Mouse (Mus musculus) gastrocnemius, postnatal 25 days (tissue): ENCODE data around the gene Casp9. TPM values are rescaled to one million over a fixed set of nuclear protein-coding genes. Genes with fewer than 3 reads are reported as not detected.
"Not testable (repeated sequence)": the region's sequence is repeated elsewhere in the genome, so short reads cannot be mapped to it uniquely, and the experiment has no call there.

ENCODE experiments used
- DNase-seq: peaks from one replicate; pipeline ENCODE4 v3.0.0; 2022
- long read RNA-seq, 2 experiments: library from polyadenylated mRNA; stranded (forward); transcript quantifications; one replicate each; pipeline ENCODE4 v2.0.0; 2021
- total RNA-seq, 2 experiments: library from RNA; stranded (reverse); gene quantifications; 1 replicate in 1 of 2; 2 replicates in 1 of 2; pipeline ENCODE4 v1.2.3; 2021

Gene Casp9
- total RNA-seq, result 1 to 10 TPM; 2.0 TPM
- long read RNA-seq, experiment 1, partial matches to known transcripts, result 0 of 3 reads
- long read RNA-seq, experiment 1, other reads (novel, unspliced or antisense), result 2 of 3 reads
- long read RNA-seq, experiment 2, transcript Casp9-201 (9 exons, 3,897 nt), result major isoform, 5 of 5 reads
- long read RNA-seq, experiment 2, partial matches to known transcripts, result 0 of 5 reads
- long read RNA-seq, experiment 2, other reads (novel, unspliced or antisense), result 0 of 5 reads

- DNase-seq, result peak; percentile 97
These were observed at the start of gene Casp9 for GRCm38 (mm10) chr4:141793282-141794151. Gene Casp9 (plus strand): TSS chr4:141793612.

- DNase-seq, result no peak
These were observed 46.6 kb upstream of the Casp9 start, which contains the start of gene Agmat for GRCm38 (mm10) chr4:141746578-141747346. Gene Agmat (plus strand): TSS chr4:141746672.

GRCm38 (mm10) chr4:141749557-141749956 is 43.9 kb upstream of the Casp9 start:
- DNase-seq, result peak; percentile 71

GRCm38 (mm10) chr4:141750826-141751225 is 42.6 kb upstream of the Casp9 start:
- DNase-seq, result no peak

- no peak for DNase-seq
These were observed 41.9 kb upstream of the Casp9 start for GRCm38 (mm10) chr4:141751419-141752075.

GRCm38 (mm10) chr4:141752076-141752421 is 41.4 kb upstream of the Casp9 start:
- no peak for DNase-seq

DNA sequence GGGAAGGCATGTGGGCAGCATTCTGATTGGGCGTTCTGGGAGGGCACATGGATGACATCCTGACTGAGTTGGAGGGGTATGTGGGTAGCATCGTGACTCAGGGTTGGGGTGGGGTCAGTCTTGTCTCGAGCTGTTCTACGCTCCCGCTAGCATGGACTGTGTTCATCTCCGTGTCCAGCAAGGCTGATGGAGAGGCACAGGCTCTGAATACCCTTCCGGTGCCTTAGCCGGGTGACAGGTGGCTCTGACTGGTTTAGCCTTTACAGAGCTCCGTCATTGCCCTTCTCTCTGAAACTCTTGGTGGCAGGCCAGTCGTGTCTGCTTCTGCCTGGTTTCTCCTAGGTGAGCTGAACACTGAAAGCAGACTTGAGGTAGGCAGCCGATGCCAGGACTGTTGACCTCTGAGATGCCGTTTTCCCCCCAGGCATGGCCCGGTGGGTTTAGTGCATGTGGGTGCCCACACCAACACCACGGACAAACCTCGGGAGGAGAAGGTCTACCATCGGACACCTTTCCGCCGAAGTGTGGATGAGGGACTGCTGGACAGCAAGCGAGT is 38.0 kb upstream of the Casp9 start:
- no peak for DNase-seq

DNA sequence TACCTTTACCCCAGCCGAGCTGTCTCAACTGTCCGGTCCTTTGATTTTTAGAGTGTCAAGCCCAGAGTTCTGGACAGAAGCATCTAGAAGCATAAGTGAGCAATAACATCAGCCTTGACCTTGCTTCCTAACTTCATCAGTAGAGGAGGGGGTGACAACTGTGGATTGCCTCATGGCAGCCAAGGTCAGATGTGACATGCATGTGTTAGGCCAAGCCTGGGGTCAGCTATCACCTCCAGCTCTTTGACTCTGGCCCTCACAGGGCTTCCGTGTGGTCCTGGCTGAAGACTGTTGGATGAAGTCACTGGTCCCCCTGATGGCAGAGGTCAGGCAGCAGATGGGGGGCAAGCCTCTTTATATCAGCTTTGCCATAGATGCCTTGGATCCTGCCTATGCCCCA is 36.3 kb upstream of the Casp9 start:
- no peak for DNase-seq

- no peak for DNase-seq
These were observed 34.4 kb upstream of the Casp9 start for GRCm38 (mm10) chr4:141758874-141759542.

- no peak for DNase-seq
These were observed 32.5 kb upstream of the Casp9 start for GRCm38 (mm10) chr4:141760942-141761341.

DNA sequence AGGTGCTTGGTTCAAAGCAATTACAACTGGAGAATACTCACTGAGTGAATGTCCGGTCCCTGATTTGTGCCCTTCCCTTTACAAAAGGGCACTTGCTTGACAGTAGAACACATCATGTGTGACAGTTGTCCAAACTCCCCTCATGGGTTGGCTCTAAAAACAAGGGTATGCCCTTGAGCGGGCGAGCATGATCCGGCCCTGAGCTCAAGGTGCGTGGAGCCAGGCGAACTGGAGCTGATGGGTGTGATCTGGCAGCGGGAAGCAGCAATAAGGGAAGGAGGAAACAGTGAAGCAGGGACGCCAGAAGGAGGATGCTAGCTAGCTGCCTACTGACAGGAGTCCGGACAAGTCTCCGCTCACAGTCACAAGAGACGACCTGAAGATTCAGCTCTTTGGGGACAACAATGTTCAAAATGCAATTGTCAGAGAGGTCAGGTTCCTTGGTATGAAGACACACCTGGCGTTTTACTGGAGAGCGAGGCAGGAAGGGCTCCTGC is 31.3 kb upstream of the Casp9 start:
- no peak for DNase-seq

- DNase-seq, result no peak
These were observed 29.9 kb upstream of the Casp9 start for GRCm38 (mm10) chr4:141763476-141763875.

DNA sequence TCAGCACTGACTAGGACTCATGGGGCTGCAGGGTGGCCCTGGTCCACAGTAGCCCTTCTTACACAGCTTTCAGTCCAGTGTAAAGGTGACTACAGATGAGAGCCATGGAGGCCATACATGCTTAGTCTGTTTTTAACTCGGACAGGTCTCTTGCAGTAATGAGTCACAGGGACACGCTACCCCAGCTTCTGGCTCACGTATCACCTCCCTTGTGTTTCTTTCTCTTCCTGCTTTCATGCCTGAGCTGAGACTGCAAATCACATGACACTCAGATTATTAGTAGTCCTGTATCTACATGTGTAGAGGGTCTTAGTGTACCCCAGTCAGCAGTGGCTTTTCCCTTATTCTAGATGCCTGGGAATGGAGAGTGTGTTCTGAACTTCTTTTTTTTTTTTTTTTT is 28.4 kb upstream of the Casp9 start:
- no peak for DNase-seq

DNA sequence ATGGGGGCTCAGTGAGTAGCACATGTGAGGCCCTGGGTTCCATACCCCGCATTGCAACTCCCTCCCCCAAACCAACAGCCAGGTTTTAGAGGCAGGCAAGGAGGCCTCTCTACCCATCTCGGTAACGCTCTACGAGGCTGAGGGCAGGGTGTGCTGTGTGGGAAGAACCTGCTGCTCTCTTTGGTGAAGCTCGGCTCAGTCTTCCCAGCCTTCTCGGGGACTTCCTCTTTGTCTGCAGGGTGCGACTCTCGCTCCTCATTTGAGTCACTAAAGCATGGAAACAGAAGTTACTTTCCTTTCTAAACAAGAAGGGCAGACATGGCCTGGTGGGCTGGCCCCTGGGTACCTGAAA is 27.1 kb upstream of the Casp9 start:
- no peak for DNase-seq

DNA sequence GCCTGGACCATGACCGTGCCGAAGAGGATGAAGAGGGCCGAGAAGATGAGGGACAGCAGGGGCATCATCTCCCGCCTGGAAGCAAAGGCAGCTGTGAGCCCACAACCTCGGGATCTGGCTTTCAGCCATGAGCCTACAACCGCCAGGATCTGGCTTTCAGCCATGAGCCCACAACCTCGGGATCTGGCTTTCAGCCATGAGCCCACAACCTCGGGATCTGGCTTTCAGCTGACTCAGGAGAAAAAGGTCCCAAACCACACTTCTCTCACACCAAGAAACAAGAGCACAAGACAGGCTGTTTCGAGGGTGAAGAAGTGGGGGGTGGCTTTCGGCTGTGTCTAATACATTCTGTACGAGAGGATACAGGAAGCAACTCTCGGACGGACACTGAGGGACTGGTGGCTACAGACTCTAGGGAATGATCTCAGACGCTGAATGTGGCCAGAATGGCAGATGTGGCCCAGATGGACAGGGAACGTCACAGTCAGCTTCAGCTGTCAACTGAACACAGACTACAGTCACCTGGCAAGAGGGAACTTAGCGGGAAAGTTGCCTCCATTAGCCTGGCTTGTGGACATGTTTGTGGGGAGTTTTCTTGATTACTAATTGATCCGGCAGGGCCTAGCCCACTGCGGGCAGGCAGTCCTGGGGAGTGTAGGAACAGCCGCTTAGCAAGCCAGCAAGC is 26.6 kb upstream of the Casp9 start:
- DNase-seq, result no peak

DNA sequence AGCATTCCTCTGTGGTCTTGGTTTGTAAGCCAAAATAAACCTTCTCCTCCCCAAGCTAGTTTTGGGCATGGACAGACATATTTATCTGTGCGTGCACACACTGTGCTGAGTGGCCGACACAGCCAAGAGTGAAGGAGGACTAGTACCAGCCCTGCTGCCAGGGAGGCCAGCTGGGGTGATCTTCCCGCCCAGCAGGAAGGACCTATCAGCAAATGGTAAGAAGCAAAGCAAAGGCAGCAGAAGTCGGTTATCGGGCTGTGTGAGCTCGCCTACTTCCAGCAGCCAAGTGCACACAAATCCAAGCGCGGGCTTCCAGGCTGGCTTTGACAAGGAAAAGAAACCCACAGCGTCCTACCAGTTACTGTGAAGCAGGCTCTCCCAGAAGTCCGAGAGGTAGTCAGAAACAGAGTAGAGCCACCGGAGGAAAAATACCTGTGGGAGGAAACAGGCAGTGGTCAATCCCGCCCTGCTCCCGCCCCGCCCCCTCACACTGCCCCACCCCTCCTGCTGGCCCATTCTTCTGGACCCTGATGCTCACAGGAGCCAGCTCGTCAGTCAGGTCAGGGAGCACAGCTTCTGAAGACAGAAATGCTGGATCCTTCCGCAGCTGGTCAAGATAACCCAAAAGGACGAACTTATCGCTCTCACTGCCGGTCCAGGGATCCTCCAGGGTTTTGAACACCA is 25.9 kb upstream of the Casp9 start:
- no peak for DNase-seq

GRCm38 (mm10) chr4:141769501-141770160 is 23.8 kb upstream of the Casp9 start:
- DNase-seq, result no peak

DNA sequence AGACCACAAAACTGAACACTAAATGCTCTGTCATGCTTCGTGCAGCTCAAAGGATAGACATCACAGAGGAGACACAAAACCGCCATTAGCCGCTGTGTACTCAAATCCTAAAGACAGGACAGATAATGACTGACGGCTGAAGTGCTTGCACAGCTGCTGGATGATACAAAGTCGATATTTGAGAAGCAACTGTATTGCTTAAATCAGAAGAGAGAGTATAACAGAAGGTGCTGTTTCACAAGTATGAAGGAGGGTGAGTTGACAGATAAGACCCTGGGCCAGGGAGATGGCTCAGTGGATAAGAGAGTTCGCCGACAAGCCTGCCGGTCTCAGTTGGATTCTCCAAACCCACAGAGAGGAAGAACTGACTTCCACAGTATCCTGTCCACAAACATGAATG is 21.6 kb upstream of the Casp9 start:
- no peak for DNase-seq

- not testable (repeated sequence) for DNase-seq
These were observed 20.4 kb upstream of the Casp9 start for GRCm38 (mm10) chr4:141773019-141773418.

GRCm38 (mm10) chr4:141779828-141780227 is 13.6 kb upstream of the Casp9 start:
- DNase-seq, result no peak
